In the genomic region with DNA sequence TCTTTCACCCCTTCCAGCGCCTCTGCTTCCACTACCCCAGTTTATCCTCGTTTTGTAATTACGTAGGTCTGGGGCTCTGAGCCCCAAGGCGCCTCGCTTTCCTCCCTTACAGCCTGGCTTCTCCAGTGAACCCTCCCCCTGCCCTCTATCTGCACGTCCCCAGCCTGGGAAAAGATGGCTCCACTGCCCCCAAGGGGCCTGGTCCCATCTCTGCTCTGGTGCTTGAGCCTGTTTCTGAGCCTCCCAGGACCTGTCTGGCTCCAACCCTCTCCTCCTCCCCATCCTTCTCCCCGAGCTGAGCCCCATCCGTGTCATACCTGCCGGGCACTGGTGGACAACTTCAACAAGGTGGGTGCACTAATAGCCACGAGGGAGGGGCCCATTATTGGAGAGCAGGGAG, we compare ENCODE assay signal across 8 mouse cellular contexts. TPM values are rescaled to one million over a fixed set of nuclear protein-coding genes. Genes with fewer than 3 reads are reported as not detected.
A peak's percentile ranks its signal among the peaks of the same experiment; 100 is the strongest.
DNase-seq lines count a peak whose midpoint lies in the region; ATAC-seq and TF ChIP-seq lines count a peak whose summit lies in the region.

No protein-coding gene starts in this region.

- ATAC-seq in forebrain, postnatal 0 days = peak; percentile 52
- ATAC-seq in midbrain, embryonic 16.5 days = peak; percentile 60

- H3K4me1 ChIP-seq in forebrain, postnatal 0 days (ENCODE audit: insufficient read depth) = peaks cover 19% of the 10 kb centered on the region
- peaks cover 41% of the 10 kb centered on the region for H3K4me1 ChIP-seq in limb, embryonic 10.5 days
- peaks cover 22% of the 10 kb centered on the region for H3K4me1 ChIP-seq in midbrain, embryonic 16.5 days (ENCODE audit: control insufficient read depth, insufficient read depth, low read length)

- peak overlapping the region; percentile 83 for H3K9ac ChIP-seq in forebrain, postnatal 0 days
- H3K9ac ChIP-seq in midbrain, embryonic 16.5 days (ENCODE audit: low read depth, low read length) = peak overlapping the region; percentile 88

- 7% methylated on average over 10 of the region's 10 CpGs for WGBS in forebrain, postnatal 0 days
- WGBS in limb, embryonic 10.5 days = 11% methylated on average over 10 of the region's 10 CpGs
- WGBS in midbrain, embryonic 16.5 days = 6% methylated on average over 10 of the region's 10 CpGs

- peaks cover 14% of the 10 kb centered on the region for H3K36me3 ChIP-seq in forebrain, postnatal 0 days (ENCODE audit: insufficient read depth)
- 0 out of 2 replicates have a peak, but pooled peaks cover 3% of the 10 kb centered on the region for H3K36me3 ChIP-seq in limb, embryonic 10.5 days
- peaks cover 6% of the 10 kb centered on the region for H3K36me3 ChIP-seq in midbrain, embryonic 16.5 days (ENCODE audit: control insufficient read depth, insufficient read depth, low read length)

- no peaks in the 10 kb centered on the region for H3K27me3 ChIP-seq in forebrain, postnatal 0 days (ENCODE audit: insufficient read depth, low read length)
- peaks cover 46% of the 10 kb centered on the region for H3K27me3 ChIP-seq in limb, embryonic 10.5 days (ENCODE audit: low read depth, poor library complexity, severe bottlenecking)
- no peaks in the 10 kb centered on the region; the same call in 1 of the 2 replicates for H3K27me3 ChIP-seq in midbrain, embryonic 16.5 days (ENCODE audit: control insufficient read depth, insufficient read depth, low read depth, low read length)

- no peaks in the 10 kb centered on the region for H3K9me3 ChIP-seq in forebrain, postnatal 0 days (ENCODE audit: low read length)
- H3K9me3 ChIP-seq in limb, embryonic 10.5 days (replicated peaks) = no peaks in the 10 kb centered on the region
- no peaks in the 10 kb centered on the region for H3K9me3 ChIP-seq in midbrain, embryonic 16.5 days (replicated peaks; ENCODE audit: control insufficient read depth, low read length, poor library complexity, severe bottlenecking)

- TF ChIP-seq CTCF in forebrain, postnatal 0 days (IDR thresholded peaks at IDR 0.05; ENCODE audit: low read depth) = peak; percentile 32

- peak overlapping the region; percentile 88 for H3K27ac ChIP-seq in forebrain, postnatal 0 days (ENCODE audit: low read depth, low read length)
- H3K27ac ChIP-seq in limb, embryonic 10.5 days = peak overlapping the region; percentile 81
- peak overlapping the region; percentile 92 for H3K27ac ChIP-seq in midbrain, embryonic 16.5 days (ENCODE audit: low read length)

- peak overlapping the region; percentile 66 for H3K4me3 ChIP-seq in forebrain, postnatal 0 days (ENCODE audit: low read depth, low read length)
- peak overlapping the region; percentile 59 for H3K4me3 ChIP-seq in limb, embryonic 10.5 days
- peak overlapping the region; percentile 68 for H3K4me3 ChIP-seq in midbrain, embryonic 16.5 days (ENCODE audit: low read depth, low read length)

- H3K4me2 ChIP-seq in forebrain, postnatal 0 days (ENCODE audit: low read depth) = peak overlapping the region; percentile 70
- H3K4me2 ChIP-seq in midbrain, embryonic 16.5 days (ENCODE audit: low read length) = peak overlapping the region; percentile 91

- peak; percentile 44 for DNase-seq in right cerebral cortex, postnatal 4 days
- no peak for DNase-seq in right cerebral cortex, adult 18-20 months
- DNase-seq in cerebellum, adult 9-11 months = peak; percentile 75
- peak; percentile 49 for DNase-seq in forebrain, postnatal 0 days
- no peak for DNase-seq in limb, embryonic 10.5 days (ENCODE audit: low spot score)
- DNase-seq in right cerebral cortex, postnatal 14 days = no peak
- DNase-seq in layer of hippocampus, postnatal 25 days (ENCODE audit: extremely low spot score in 1 of 2, low spot score in 1 of 2) = no peak

RNA-seq across cellular contexts. Expression of gene Creld1, which starts 0.6 kb away (rescaled TPM):
- total RNA-seq in forebrain, postnatal 0 days (2014; rRNA removed) = 34.0 and 39.5 TPM in 2 replicates
- 45.5 and 52.7 TPM in 2 replicates for polyA plus RNA-seq in forebrain, postnatal 0 days (2015; fragmentation: Nextera tagmentation; extraction: Ambion mirVana)
- polyA plus RNA-seq in limb, embryonic 10.5 days (2016; fragmentation: Nextera tagmentation; extraction: Ambion mirVana) = 16.2 and 17.4 TPM in 2 replicates
- 77.7 and 80.5 TPM in 2 replicates for polyA plus RNA-seq in midbrain, embryonic 16.5 days (2015; fragmentation: Nextera tagmentation; extraction: Ambion mirVana)
- total RNA-seq in layer of hippocampus, postnatal 25 days (2021) = 100 to 1,000 TPM; 104 to 117 TPM

RNA-seq across cellular contexts. Expression of gene Il17rc, which starts 12.5 kb away (rescaled TPM):
- total RNA-seq in forebrain, postnatal 0 days (2014; rRNA removed) = 3.2 and 3.8 TPM in 2 replicates
- 4.3 and 4.8 TPM in 2 replicates for polyA plus RNA-seq in forebrain, postnatal 0 days (2015; fragmentation: Nextera tagmentation; extraction: Ambion mirVana)
- 3.4 and 4.0 TPM in 2 replicates for polyA plus RNA-seq in limb, embryonic 10.5 days (2016; fragmentation: Nextera tagmentation; extraction: Ambion mirVana)
- polyA plus RNA-seq in midbrain, embryonic 16.5 days (2015; fragmentation: Nextera tagmentation; extraction: Ambion mirVana) = 2.7 and 4.3 TPM in 2 replicates
- 1 to 10 TPM; 6.0 to 6.3 TPM for total RNA-seq in layer of hippocampus, postnatal 25 days (2021)

RNA-seq across cellular contexts. Expression of gene Prrt3, which starts 18.0 kb away (rescaled TPM):
- 17.1 and 18.0 TPM in 2 replicates for total RNA-seq in forebrain, postnatal 0 days (2014; rRNA removed)
- 9.6 and 13.5 TPM in 2 replicates for polyA plus RNA-seq in forebrain, postnatal 0 days (2015; fragmentation: Nextera tagmentation; extraction: Ambion mirVana)
- polyA plus RNA-seq in limb, embryonic 10.5 days (2016; fragmentation: Nextera tagmentation; extraction: Ambion mirVana) = 0.60 and 0.73 TPM in 2 replicates
- polyA plus RNA-seq in midbrain, embryonic 16.5 days (2015; fragmentation: Nextera tagmentation; extraction: Ambion mirVana) = 13.5 and 14.4 TPM in 2 replicates
- 10 to 100 TPM; 54.7 to 57.0 TPM for total RNA-seq in layer of hippocampus, postnatal 25 days (2021)

RNA-seq across cellular contexts. Expression of gene Il17re, which starts 25.4 kb away (rescaled TPM):
- not detected in 2 replicates for total RNA-seq in forebrain, postnatal 0 days (2014; rRNA removed)
- 0.14 and 0.28 TPM in 2 replicates for polyA plus RNA-seq in forebrain, postnatal 0 days (2015; fragmentation: Nextera tagmentation; extraction: Ambion mirVana)
- polyA plus RNA-seq in limb, embryonic 10.5 days (2016; fragmentation: Nextera tagmentation; extraction: Ambion mirVana) = 2.2 and 2.3 TPM in 2 replicates
- polyA plus RNA-seq in midbrain, embryonic 16.5 days (2015; fragmentation: Nextera tagmentation; extraction: Ambion mirVana) = 0.16 TPM in 1 of 2 replicates, not detected in the other
- under 1 TPM; 0.22 to 0.52 TPM for total RNA-seq in layer of hippocampus, postnatal 25 days (2021)

RNA-seq across cellular contexts. Expression of gene Jagn1, which starts 41.4 kb away (rescaled TPM):
- total RNA-seq in forebrain, postnatal 0 days (2014; rRNA removed) = 37.7 and 43.6 TPM in 2 replicates
- polyA plus RNA-seq in forebrain, postnatal 0 days (2015; fragmentation: Nextera tagmentation; extraction: Ambion mirVana) = 61.3 and 81.8 TPM in 2 replicates
- polyA plus RNA-seq in limb, embryonic 10.5 days (2016; fragmentation: Nextera tagmentation; extraction: Ambion mirVana) = 90.3 and 98.5 TPM in 2 replicates
- polyA plus RNA-seq in midbrain, embryonic 16.5 days (2015; fragmentation: Nextera tagmentation; extraction: Ambion mirVana) = 96.5 and 96.6 TPM in 2 replicates
- total RNA-seq in layer of hippocampus, postnatal 25 days (2021) = 10 to 100 TPM; 42.8 to 48.0 TPM

Comparison
In these comparisons a context has a peak if more than half of its experiments do, and no peak if none do; other contexts are left out.
1. DNase-seq: peak in right cerebral cortex, postnatal 4 days (single experiment), cerebellum, adult 9-11 months (single experiment) and forebrain, postnatal 0 days (single experiment); none in right cerebral cortex, adult 18-20 months (single experiment), limb, embryonic 10.5 days (single experiment), right cerebral cortex, postnatal 14 days (single experiment) and layer of hippocampus, postnatal 25 days (0 of 2).
2. Peak in every context shown above with its lines, with median percentiles within 50 percentile points of each other: H3K27ac ChIP-seq and H3K4me3 ChIP-seq.